Mouse (Mus musculus): ENCODE results near the gene 1110017D15Rik.
"Not testable (repeated sequence)": the region's sequence is repeated elsewhere in the genome, so short reads cannot be mapped to it uniquely, and the experiment has no call there.

The 1110017D15Rik gene

GRCm38 (mm10) chr4:41481601-41482017 lies 35.5 kb downstream of the 1110017D15Rik start:
- in situ Hi-C loops (cut with MboI, MseI), result no loop called here

DNA sequence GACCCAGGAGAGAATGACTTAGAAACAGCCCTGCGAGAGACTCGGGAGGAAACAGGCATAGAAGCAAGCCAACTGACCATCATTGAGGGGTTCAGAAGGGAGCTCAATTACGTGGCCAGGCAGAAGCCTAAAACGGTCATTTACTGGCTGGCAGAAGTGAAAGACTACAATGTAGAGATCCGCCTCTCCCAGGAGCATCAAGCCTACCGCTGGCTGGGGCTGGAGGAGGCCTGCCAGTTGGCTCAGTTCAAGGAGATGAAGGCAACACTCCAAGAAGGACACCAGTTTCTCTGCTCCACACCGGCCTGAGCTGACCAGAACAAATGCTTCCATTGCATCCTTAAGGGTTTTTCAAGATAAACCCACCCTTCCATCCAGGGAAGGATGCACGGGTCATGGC lies 36.9 kb downstream of the 1110017D15Rik start:
- in situ Hi-C loops (cut with MboI, MseI), result no loop called here

- in situ Hi-C loops (cut with MboI, MseI), result no loop called here
These were observed 37.7 kb downstream of the 1110017D15Rik start for GRCm38 (mm10) chr4:41479456-41479804.

- in situ Hi-C loops (cut with MboI, MseI), result no loop called here
These were observed 38.2 kb downstream of the 1110017D15Rik start for GRCm38 (mm10) chr4:41478751-41479455.

DNA sequence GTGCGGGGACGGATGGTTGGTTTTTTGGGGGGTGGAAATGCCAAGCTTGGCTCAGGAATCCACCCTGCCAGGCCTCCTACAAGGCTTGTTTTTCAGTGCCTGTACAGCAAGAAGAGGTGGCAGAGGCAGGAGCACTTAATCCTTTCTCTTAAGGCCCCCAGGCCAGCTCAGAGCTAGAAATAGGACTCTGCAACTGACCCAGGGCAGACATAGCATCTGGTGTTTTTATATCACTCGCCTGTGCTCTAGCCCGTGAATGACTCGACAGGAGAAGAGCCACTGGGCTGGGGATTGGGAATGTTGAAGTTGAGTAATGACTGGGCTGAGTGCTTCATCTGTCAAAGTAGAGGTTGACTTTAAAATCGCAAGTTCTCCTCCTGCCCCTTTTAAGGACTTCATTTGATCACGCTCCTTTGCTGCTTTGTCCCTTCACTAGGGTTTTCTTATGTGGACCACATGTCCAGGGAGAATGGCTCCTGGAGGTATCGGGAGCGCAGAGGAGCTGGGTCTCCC lies 39.4 kb downstream of the 1110017D15Rik start:
- in situ Hi-C loops (cut with MboI, MseI), result no loop called here

DNA sequence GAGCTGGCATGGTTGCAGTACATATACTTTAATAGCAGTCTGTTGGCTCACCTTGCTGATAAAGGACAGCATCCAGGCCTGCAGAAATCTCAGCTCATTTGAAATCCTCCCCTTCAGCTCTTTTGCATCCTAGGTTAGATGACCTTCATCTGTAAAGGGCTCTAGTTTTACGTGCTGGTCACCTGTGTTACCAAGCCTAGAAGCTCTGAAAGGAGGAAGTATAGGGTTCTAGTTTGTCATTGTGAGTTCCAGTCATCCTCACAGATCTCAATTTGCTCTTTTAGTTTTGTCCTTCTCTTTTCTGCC lies 45.8 kb downstream of the 1110017D15Rik start:
- in situ Hi-C loops (cut with MboI, MseI), result no loop called here

GRCm38 (mm10) chr4:41470684-41471383 lies 46.3 kb downstream of the 1110017D15Rik start:
- in situ Hi-C loops (cut with MboI, MseI), result no loop called here

GRCm38 (mm10) chr4:41470051-41470683 lies 47.0 kb downstream of the 1110017D15Rik start:
- in situ Hi-C loops (cut with MboI, MseI), result no loop called here

GRCm38 (mm10) chr4:41469199-41469598 lies 47.9 kb downstream of the 1110017D15Rik start:
- in situ Hi-C loops (cut with MboI, MseI), result no loop called here

GRCm38 (mm10) chr4:41468396-41469080 lies 48.6 kb downstream of the 1110017D15Rik start:
- in situ Hi-C loops (cut with MboI, MseI), result no loop called here

GRCm38 (mm10) chr4:41465287-41465665 lies 51.9 kb downstream of the 1110017D15Rik start:
- in situ Hi-C loops (cut with MboI, MseI), result no loop called here

- in situ Hi-C loops (cut with MboI, MseI), result no loop called here
These were observed 52.5 kb downstream of the 1110017D15Rik start, which contains the start of the genes Kif24 and Nudt2 for GRCm38 (mm10) chr4:41464345-41465286. Gene Kif24 (minus strand): TSS chr4:41464887. Gene Nudt2 (plus strand): TSS chr4:41465151.

GRCm38 (mm10) chr4:41463051-41463738 lies 53.9 kb downstream of the 1110017D15Rik start:
- in situ Hi-C loops (cut with MboI, MseI), result not testable (repeated sequence)

- in situ Hi-C loops (cut with MboI, MseI), result no loop called here
These were observed 56.4 kb downstream of the 1110017D15Rik start for GRCm38 (mm10) chr4:41460690-41461089.
